Mouse (Mus musculus) liver, embryonic 13.5 days (tissue): ENCODE measurements at regions not wholly inside any gene's neighbourhood (a gene's known extent, or its start where the extent isn't known, plus 50 kb on each side); places are given as distances from the start of the nearest gene placed in this dataset.

Experiments used
- ATAC-seq: fragments of 200-750 bp; cut with Nextera tagmentation; 2 replicates; pipeline ENCODE4 v1.8.0; 2017; ENCODE audit warnings: low read depth, mild to moderate bottlenecking, moderate number of reproducible peaks, moderate library complexity
- DNase-seq: peaks from one replicate; pipeline ENCODE4 v3.0.0; 2022
- H3K27ac ChIP-seq: fragments of 300-500 bp; sonication (generic); 2 replicates; pipeline ENCODE4 v1.5.1; 2015; ENCODE audit warnings: moderate library complexity, mild to moderate bottlenecking, inconsistent platforms
- H3K27me3 ChIP-seq: fragments of 300-500 bp; sonication (generic); 2 replicates; pipeline ENCODE4 v1.6.1; 2015; ENCODE audit warnings: mild to moderate bottlenecking, inconsistent platforms
- H3K36me3 ChIP-seq: fragments of 300-500 bp; sonication (generic); 2 replicates; pipeline ENCODE4 v1.6.1; 2015; ENCODE audit warnings: mild to moderate bottlenecking, inconsistent platforms
- H3K4me1 ChIP-seq: fragments of 300-500 bp; sonication (generic); replicated peaks from 2 replicates; pipeline ENCODE4 v1.6.1; 2015; ENCODE audit warnings: inconsistent platforms
- H3K4me2 ChIP-seq: fragments of 300-500 bp; sonication (generic); 2 replicates; pipeline ENCODE4 v1.6.1; 2015; ENCODE audit warnings: inconsistent platforms, mild to moderate bottlenecking, moderate library complexity
- H3K4me3 ChIP-seq: fragments of 300-500 bp; sonication (generic); replicated peaks from 2 replicates; pipeline ENCODE4 v1.5.1; 2015; ENCODE audit warnings: mild to moderate bottlenecking, inconsistent platforms
- H3K9ac ChIP-seq: fragments of 300-500 bp; sonication (generic); 2 replicates; pipeline ENCODE4 v1.6.1; 2015; ENCODE audit warnings: mild to moderate bottlenecking, inconsistent platforms
- H3K9me3 ChIP-seq: fragments of 300-500 bp; sonication (generic); replicated peaks from 2 replicates; pipeline ENCODE4 v1.6.1; 2016; ENCODE audit warnings: inconsistent platforms
- WGBS: fragments of 180-500 bp; shearing (Covaris S2); methylation state at CpG from one replicate; pipeline ENCODE4 v1.1.7; 2015; ENCODE audit not compliant: insufficient replicate concordance; 5-methylcytosine and 5-hydroxymethylcytosine counted together

DNA sequence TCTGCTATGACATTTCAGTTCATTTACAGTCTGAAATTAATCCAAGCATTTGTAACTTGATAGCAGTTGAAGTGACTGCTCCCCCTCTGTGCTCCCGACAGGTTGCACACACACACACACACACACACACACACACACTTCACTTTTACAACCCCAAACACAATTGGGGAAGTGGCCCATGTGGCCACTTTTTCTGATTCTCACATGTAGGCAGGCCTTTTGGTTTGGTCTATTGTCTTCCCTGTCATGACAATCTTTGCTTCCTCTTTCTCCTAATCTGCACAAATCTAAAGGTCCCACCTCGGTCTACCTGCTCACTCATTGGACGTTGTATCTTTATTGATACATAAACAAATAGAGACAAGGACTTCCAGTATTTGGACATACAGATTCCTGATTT lies 79.6 kb upstream of the Gorab start:
- ATAC-seq (no peak), DNase-seq (no peak)
- Histone ChIP-seq H3K27ac (no peak overlapping the region), H3K27me3 (no peaks in the 10 kb centered on the region), H3K4me1 (no peaks in the 10 kb centered on the region), H3K4me2 (no peak overlapping the region), H3K4me3 (no peak overlapping the region), H3K36me3 (no peaks in the 10 kb centered on the region), H3K9me3 (no peaks in the 10 kb centered on the region), H3K9ac (no peak overlapping the region)
- 35% methylated on average over 3 of the region's 3 CpGs for WGBS

- Histone ChIP-seq H3K27me3 (no peaks in the 10 kb centered on the region), H3K9me3 (no peaks in the 10 kb centered on the region), H3K36me3 (no peaks in the 10 kb centered on the region), H3K4me3 (no peak overlapping the region), H3K27ac (no peak overlapping the region), H3K4me2 (no peak overlapping the region), H3K9ac (no peak overlapping the region), H3K4me1 (no peaks in the 10 kb centered on the region)
- DNase-seq = no peak
- no peak for ATAC-seq
- 60% methylated on average over 4 of the region's 4 CpGs for WGBS
Observed at GRCm38 (mm10) chr1:163477478-163478167, 74.2 kb upstream of the Gorab start.

GRCm38 (mm10) chr1:163461194-163461593 lies 57.7 kb upstream of the Gorab start:
- Histone ChIP-seq H3K9me3 (no peaks in the 10 kb centered on the region), H3K9ac (no peak overlapping the region), H3K4me3 (no peak overlapping the region), H3K4me2 (no peak overlapping the region), H3K27ac (no peak overlapping the region), H3K27me3 (no peaks in the 10 kb centered on the region), H3K4me1 (no peaks in the 10 kb centered on the region), H3K36me3 (no peaks in the 10 kb centered on the region)
- no peak for DNase-seq
- 73% methylated on average over 13 of the region's 13 CpGs for WGBS
- no peak for ATAC-seq

DNA sequence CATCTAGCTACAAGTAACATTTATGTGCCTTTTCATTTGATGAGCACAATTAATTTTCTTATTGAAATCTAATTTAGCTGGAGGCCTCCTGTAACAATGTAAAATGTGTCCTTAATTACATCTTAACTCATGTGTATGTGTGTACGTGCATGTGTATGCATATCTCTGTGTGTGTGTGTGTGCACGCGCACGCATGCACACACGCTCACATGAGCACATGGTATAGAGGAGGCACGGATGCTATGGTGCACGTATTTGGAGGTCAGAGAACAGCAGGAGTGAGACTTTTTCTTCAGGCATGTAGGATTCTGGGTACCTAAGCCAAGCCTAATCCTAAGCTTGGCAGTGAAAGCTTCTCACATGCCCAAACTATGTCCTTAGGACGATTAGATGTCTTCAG lies 52.9 kb upstream of the Gorab start:
- no peaks in the 10 kb centered on the region for H3K27me3 ChIP-seq
- no peak overlapping the region for H3K9ac ChIP-seq
- ATAC-seq = no peak
- DNase-seq = no peak
- no peak overlapping the region for H3K27ac ChIP-seq
- no peaks in the 10 kb centered on the region for H3K4me1 ChIP-seq
- no peaks in the 10 kb centered on the region for H3K9me3 ChIP-seq
- 74% methylated on average over 8 of the region's 8 CpGs for WGBS
- H3K36me3 ChIP-seq = no peaks in the 10 kb centered on the region
- H3K4me3 ChIP-seq = no peak overlapping the region
- H3K4me2 ChIP-seq = no peak overlapping the region
